Mouse (Mus musculus): Measurements from ENCODE around the gene Fam207a. TPM values are rescaled to one million over a fixed set of nuclear protein-coding genes. Genes with fewer than 3 reads are reported as not detected.

The Fam207a gene
- total RNA-seq, 1 experiment = 33.6 TPM

- Histone ChIP-seq H3K9ac (ENCODE audit: insufficient read depth, low read depth, low read length, poor library complexity, severe bottlenecking) (no peak overlapping the region), H3K4me1 (ENCODE audit: control insufficient read depth in 2 of 2, insufficient read depth in 2 of 2, low read length in 2 of 2, poor library complexity in 1 of 2) (peaks cover 0 to 4% of the 10 kb centered on the region in 2 experiments; a peak in 1 of 4 replicates), H3K36me3 (ENCODE audit: control insufficient read depth, insufficient read depth, low read length, poor library complexity, severe bottlenecking) (no peaks in the 10 kb centered on the region), H3K9me3 (ENCODE audit: control insufficient read depth, insufficient read depth, low read depth, low read length) (no peaks in the 10 kb centered on the region), H3K27ac (ENCODE audit: insufficient read depth, low read depth, low read length, poor library complexity, severe bottlenecking) (no peak overlapping the region), H3K4me3 (ENCODE audit: insufficient read depth in 1 of 2, low read depth in 1 of 2, low read length in 2 of 2, poor library complexity in 1 of 2, severe bottlenecking in 1 of 2) (no peak overlapping the region)
- in situ Hi-C loops (cut with MboI; ENCODE audit: low sequenced_read_pairs in 2 of 2, unreplicated experiment in 2 of 2) = no loop called here
- no peak for TF ChIP-seq MAFK (IDR thresholded peaks at IDR 0.05; ENCODE audit: insufficient read depth, low read depth, low read length)
- no peak for TF ChIP-seq CHD2 (IDR thresholded peaks at IDR 0.05; ENCODE audit: low read depth, low read length)
- TF ChIP-seq HCFC1 (IDR thresholded peaks at IDR 0.05; ENCODE audit: borderline replicate concordance, insufficient read depth, low read length) = no peak
- no peak for TF ChIP-seq ZC3H11A (IDR thresholded peaks at IDR 0.05; ENCODE audit: borderline replicate concordance, low read depth, low read length)
- TF ChIP-seq ZNF384 (IDR thresholded peaks at IDR 0.05; ENCODE audit: low read depth, low read length) = no peak
- no peak for DNase-seq (ENCODE audit: low read depth, low spot score)
Measured at GRCm38 (mm10) chr10:77439026-77439425, 76.6 kb downstream of the Fam207a start.

- H3K27ac ChIP-seq (ENCODE audit: insufficient read depth, low read depth, low read length, poor library complexity, severe bottlenecking) = no peak overlapping the region
- in situ Hi-C loops (cut with MboI; ENCODE audit: low sequenced_read_pairs in 2 of 2, unreplicated experiment in 2 of 2) = no loop called here
- H3K4me1 ChIP-seq (ENCODE audit: control insufficient read depth in 2 of 2, insufficient read depth in 2 of 2, low read length in 2 of 2, poor library complexity in 1 of 2) = peaks cover 0 to 4% of the 10 kb centered on the region in 2 experiments; a peak in 1 of 4 replicates
- no peak for DNase-seq (ENCODE audit: low read depth, low spot score)
- H3K4me3 ChIP-seq (ENCODE audit: insufficient read depth in 1 of 2, low read depth in 1 of 2, low read length in 2 of 2, poor library complexity in 1 of 2, severe bottlenecking in 1 of 2) = no peak overlapping the region
- no peaks in the 10 kb centered on the region for H3K36me3 ChIP-seq (ENCODE audit: control insufficient read depth, insufficient read depth, low read length, poor library complexity, severe bottlenecking)
- H3K9me3 ChIP-seq (ENCODE audit: control insufficient read depth, insufficient read depth, low read depth, low read length) = no peaks in the 10 kb centered on the region
- no peak overlapping the region for H3K9ac ChIP-seq (ENCODE audit: insufficient read depth, low read depth, low read length, poor library complexity, severe bottlenecking)
- no peak for TF ChIP-seq HCFC1 (IDR thresholded peaks at IDR 0.05; ENCODE audit: borderline replicate concordance, insufficient read depth, low read length)
- no peak for TF ChIP-seq CHD2 (IDR thresholded peaks at IDR 0.05; ENCODE audit: low read depth, low read length)
- TF ChIP-seq MAFK (IDR thresholded peaks at IDR 0.05; ENCODE audit: insufficient read depth, low read depth, low read length) = no peak
- no peak for TF ChIP-seq ZC3H11A (IDR thresholded peaks at IDR 0.05; ENCODE audit: borderline replicate concordance, low read depth, low read length)
- TF ChIP-seq ZNF384 (IDR thresholded peaks at IDR 0.05; ENCODE audit: low read depth, low read length) = no peak
Measured at GRCm38 (mm10) chr10:77438021-77438420, 77.6 kb downstream of the Fam207a start.

Other genes with a start within 250 kb of the Fam207a start
- gene Adarb1, start 97.5 kb downstream of the Fam207a start, total RNA-seq (2012; rRNA removed) = 6.3 and 9.5 TPM in 2 replicates
- gene Itgb2, start 14.5 kb upstream of the Fam207a start, total RNA-seq (2012; rRNA removed) = 0.42 and 0.54 TPM in 2 replicates
- gene Pttg1ip, start 65.9 kb upstream of the Fam207a start, total RNA-seq (2012; rRNA removed) = 115 and 142 TPM in 2 replicates
- 139 and 148 TPM in 2 replicates for gene Sumo3, start 90.3 kb upstream of the Fam207a start, total RNA-seq (2012; rRNA removed)
- 1.7 and 5.4 TPM in 2 replicates for gene Gm49325, start 90.4 kb upstream of the Fam207a start, total RNA-seq (2012; rRNA removed)
- gene Ube2g2, start 106.5 kb upstream of the Fam207a start, total RNA-seq (2012; rRNA removed) = 21.2 and 32.7 TPM in 2 replicates
- 0.49 and 0.90 TPM in 2 replicates for gene Tspear, start 170.8 kb upstream of the Fam207a start, total RNA-seq (2012; rRNA removed)
- not detected in 2 replicates for gene Gm19402, start 175.0 kb upstream of the Fam207a start, total RNA-seq (2012; rRNA removed)
- gene Gm9508, start 181.4 kb upstream of the Fam207a start, total RNA-seq (2012; rRNA removed) = not detected in 2 replicates
- not detected in 2 replicates for gene Gm10272, start 190.8 kb upstream of the Fam207a start, total RNA-seq (2012; rRNA removed)
- gene Gm10024, start 195.7 kb upstream of the Fam207a start, total RNA-seq (2012; rRNA removed) = not detected in 2 replicates
- gene Gm10142, start 200.0 kb upstream of the Fam207a start, total RNA-seq (2012; rRNA removed) = not detected in 2 replicates
- not detected in 2 replicates for gene Krtap12-1, start 204.8 kb upstream of the Fam207a start, total RNA-seq (2012; rRNA removed)
- gene Gm10100, start 210.7 kb upstream of the Fam207a start, total RNA-seq (2012; rRNA removed) = not detected in 2 replicates
- not detected in 2 replicates for gene Gm18596, start 226.9 kb upstream of the Fam207a start, total RNA-seq (2012; rRNA removed)
- gene Gm9736, start 235.6 kb upstream of the Fam207a start, total RNA-seq (2012; rRNA removed) = not detected in 2 replicates
- not detected in 2 replicates for gene Gm3233, start 243.9 kb upstream of the Fam207a start, total RNA-seq (2012; rRNA removed)